Mouse (Mus musculus): Measurements from ENCODE around the gene Stfa3.
A peak's percentile ranks its signal among the peaks of the same experiment; 100 is the strongest.
"Not testable (repeated sequence)": the region's sequence is repeated elsewhere in the genome, so short reads cannot be mapped to it uniquely, and the experiment has no call there.

Stfa3 gene

DNA sequence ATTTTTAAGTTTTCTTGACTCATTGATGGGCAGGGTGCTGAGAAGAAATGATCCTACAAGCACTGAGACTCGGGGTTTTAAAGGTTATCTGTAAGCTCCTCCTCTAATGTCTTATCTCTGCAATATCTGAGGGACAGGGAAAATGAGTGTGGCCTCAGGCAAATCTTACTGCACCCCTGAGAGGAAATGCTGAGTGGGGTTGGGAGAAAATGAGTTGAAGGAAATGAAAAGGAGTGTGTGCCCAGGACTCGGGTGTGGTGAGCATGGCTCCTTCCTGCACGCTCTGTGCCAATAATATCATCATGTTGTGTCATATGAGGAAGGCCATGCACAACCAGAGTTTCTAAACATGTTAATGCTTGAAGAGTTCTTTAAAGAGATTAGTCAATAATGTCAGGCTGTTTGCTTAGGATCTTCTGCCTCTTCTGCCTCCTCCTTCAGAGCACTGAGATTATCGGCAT, at the start of gene Stfa3:
Stfa3 (minus strand) TSS at position 51 of the 461 bp plus-strand sequence.
- no peak for DNase-seq (ENCODE audit: low read depth, low spot score)

DNA sequence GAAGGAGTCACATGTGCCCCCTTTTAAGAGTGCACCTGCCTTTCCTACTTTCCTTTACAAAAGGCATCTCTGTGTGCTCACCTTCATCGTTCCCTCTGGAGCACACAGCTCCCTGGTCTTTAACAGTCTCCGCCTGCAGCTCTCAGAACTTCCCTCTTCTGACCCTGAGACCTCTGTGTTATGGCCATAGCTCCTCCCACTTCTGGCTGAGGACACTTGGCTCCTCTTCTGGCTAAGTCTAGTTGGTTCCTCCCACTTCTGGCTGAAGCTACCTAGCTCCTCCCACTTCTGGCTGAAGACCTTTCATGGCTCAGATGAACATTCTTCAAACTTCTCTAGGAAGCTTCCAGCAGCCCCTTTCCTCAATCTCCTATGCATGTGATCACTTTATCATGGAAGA, 47.1 kb upstream of the Stfa3 start:
- DNase-seq (ENCODE audit: low read depth, low spot score), result no peak

DNA sequence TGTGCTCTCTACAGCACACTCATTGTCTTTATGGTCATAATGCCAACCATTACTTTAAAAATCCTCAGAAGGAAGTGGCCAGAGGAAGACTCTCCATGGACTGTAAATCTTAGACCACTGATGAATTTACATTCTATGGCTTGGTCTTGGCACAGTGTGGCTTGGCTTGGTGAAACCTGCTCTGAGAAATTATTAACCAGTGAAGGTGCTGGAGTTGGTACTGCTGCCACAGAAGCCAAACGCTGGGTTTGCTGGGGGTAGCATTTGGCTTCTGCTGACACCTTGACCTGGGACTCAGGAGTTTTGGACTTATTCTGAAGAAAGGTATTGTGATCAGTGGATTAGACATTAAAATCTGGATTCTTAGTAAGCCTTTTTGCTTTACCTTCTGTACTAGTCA, 37.2 kb upstream of the Stfa3 start:
- no peak for DNase-seq (ENCODE audit: low read depth, low spot score)

DNA sequence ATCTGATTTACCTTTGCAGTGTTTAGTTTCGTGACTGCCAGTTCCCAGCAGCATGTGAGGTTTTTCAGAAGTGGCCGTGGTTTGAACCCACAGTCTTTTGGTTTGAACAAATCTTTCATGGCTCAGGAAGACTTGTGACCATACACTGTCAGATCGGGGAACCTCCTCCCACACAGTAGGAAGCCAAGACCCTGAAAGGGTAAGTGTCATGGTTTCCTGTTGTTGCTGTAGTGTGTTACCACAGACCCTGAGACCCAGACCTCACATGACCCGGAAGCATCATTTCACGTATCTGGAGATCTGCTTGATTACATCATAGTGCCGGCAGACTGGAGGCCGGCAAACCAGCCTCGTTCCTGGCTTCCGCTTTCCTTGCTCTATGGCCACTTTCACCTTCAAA, 21.7 kb upstream of the Stfa3 start:
- no peak for DNase-seq (ENCODE audit: low read depth, low spot score)

DNA sequence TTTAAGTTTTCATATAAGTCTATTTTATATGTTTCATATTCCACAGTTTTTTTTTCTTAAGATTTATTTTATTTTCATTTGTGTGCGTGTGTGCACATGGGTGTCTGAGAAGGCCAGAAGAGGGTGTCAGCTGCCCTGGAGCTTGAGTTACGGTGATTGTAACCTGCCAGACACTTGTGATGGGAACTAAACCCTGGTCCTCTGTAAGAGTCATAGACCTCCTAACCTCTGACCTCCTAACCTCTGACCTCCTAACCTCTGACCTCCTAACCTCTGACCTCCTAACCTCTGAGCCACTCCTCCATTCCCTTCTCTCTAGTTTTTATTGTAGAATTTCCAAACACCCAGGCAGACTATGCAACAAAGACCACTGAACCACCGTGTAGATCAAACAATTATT, 20.3 kb upstream of the Stfa3 start:
- no peak for DNase-seq (ENCODE audit: low read depth, low spot score)

DNA sequence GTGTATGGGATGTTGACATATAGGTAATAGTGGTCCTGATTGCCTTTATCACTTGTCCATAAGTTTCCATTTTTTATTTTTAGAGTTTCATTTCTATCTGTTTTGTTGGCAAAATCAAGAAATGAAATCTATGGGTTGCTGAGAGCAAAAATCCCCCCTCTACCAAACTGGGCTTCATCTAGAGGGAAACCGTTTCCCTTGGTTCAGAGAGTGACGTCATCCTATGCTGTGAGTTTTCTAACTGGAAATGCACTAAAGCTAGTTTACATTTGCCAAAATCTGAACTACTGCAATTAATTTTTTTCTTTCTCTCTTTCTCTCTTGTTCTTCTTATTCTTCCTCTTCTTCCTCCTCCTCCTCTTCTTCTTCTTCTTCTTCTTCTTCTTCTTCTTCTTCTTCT, 19.7 kb upstream of the Stfa3 start:
- no peak for DNase-seq (ENCODE audit: low read depth, low spot score)

DNA sequence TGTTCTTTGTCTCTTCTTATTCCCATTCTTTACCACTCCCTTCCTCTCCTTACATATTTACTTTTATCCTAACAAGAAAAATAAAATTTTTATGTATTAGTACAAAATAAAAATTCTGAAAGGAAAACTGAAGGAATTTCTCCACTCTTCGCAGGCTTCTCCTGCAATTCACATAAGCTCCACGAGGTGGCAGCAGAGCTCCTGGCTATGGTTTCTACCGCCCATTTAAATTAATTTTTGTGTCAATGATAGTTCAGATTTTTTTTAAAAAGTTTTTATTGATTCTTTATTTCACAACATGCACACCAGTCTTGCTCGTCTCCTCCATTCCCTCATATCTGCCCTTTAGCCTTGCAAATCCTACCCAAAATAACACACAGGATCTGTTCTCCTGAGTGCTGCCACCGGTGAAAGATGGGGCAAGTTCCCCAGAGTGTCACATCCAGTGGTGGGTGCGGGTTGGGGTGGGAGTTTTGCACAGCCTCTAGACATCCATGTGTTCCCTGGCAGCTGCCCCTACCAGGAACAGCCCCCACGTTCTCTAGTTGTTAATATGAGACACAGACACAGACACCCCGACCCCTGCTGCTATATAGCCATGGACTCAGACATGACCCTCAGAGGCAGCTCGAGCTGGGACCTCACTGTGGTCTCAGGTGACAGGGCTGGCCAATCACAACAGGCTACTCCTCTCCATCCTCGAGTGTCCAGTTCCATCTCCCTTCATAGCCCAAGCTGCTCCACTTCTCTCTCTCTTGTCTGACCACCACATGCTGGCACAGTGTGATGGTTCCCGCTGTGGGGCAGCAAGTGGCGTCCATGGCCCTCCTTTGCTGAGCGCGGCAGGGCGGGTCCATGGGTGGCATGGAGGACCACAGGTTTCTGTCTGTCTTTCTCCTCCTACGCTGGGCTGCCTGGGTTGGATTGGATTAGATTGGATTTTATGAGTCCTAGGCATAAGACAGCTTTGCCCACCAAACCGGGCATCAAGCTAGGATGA, 18.3 kb upstream of the Stfa3 start:
- peak; percentile 20 for DNase-seq (ENCODE audit: low read depth, low spot score)

DNA sequence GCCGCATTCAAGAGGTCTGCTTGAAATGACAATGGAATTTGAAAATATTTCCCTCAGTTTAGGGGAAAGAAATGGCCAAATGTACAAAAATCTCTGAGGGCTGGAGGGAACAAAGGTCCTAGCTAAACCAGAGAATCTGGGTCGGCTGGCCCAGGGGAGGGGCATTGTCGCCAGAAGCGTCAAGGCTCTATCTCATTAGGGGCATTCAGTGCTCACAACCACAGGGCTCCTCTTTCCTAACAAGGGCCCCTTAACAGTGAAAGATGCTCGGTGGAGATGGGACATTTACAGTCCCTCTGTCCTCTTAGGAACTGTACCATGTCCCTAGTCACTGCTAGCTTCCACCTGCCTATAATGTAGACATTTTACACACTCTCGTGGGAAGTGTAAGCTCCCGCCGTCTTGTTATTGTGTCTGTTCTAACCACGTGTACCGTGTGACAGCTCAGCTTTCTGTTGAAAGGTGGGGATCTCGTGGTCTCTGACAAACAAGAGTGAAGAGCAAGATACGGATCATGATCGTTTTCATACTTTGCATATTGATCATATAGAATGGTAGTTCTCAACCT, 16.0 kb upstream of the Stfa3 start:
- no peak for DNase-seq (ENCODE audit: low read depth, low spot score)

DNA sequence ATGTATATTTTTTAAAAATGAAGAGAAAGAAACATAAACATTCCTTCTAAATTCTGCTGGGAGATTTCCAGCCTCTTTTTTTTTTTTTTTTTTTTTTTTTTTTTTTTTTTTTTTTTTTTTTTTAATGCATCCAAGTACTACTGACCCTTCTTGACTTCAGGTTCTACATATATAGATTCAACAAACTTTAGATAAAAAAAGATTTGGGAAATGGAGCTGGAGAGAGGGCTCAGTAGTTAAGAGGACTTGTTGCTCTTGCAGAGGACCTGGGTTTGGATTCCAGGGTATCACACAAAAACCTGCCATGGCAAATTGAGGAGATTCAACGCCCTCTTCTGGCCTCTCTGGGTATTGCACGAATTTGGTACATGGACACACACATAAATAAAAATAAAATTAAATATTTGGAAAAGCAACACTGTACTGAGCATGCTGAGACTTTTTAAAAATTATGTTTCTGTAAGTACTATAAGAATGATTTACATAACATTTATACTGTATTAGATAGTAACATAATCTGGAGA, 14.8 kb upstream of the Stfa3 start:
- DNase-seq (ENCODE audit: low read depth, low spot score), result peak; percentile 26

DNA sequence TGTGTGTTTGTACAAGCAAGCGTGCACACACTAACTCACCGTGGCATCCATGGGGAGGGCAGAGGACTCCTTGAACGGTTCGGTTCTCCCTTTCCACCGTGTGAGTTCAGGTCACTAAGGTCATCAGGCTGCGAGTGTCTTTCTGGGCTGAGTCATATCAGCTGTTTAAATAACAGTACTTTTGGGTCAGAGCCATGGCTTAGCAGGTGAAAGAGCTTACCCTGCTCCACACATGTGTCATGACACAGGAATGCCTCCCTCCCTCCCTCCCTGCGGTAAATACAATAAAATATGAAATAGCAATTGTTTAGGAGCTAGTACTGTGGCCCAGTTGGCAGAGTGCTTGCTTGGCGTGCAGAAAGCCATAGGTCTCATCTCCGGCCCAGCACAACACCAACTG, 14.2 kb upstream of the Stfa3 start:
- DNase-seq (ENCODE audit: low read depth, low spot score), result no peak

DNA sequence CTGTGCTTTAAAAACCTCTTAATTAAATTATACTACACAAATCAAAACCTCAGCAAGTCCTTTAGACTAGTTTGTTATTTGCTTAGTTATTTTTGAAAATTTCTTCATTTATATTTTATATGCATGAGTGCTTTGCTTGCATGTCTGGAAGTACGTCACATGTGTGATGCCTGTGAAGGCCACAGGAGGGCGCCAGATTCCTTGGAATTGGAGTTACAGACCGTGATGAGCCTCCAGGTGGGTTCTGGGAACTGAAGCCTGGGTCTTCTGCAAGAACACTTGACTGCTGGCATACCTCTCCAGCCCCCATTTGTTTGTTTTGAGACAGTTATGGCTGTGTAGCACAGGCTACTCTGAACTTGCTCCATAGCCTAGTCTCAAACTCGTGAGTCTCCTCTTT, 13.7 kb upstream of the Stfa3 start:
- DNase-seq (ENCODE audit: low read depth, low spot score), result no peak

DNA sequence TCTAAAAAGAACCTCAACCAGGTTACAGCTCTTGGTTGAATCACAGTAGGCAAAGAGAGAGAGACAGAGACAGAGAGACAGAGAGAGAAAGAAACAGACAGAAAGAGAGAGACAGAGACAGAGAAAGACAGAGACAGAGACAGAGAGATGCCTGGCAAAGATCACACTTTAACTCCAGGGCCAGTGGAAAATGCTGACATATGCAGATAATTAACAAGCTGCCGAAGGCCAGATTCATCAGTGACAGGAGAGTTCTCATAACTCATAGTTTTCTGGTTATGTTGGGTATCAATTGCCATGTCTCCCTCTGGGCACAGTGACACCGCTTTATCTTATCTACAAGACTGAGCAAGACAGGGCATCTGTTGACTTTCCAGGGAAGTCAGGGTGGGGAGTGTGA, 12.7 kb upstream of the Stfa3 start:
- no peak for DNase-seq (ENCODE audit: low read depth, low spot score)

DNA sequence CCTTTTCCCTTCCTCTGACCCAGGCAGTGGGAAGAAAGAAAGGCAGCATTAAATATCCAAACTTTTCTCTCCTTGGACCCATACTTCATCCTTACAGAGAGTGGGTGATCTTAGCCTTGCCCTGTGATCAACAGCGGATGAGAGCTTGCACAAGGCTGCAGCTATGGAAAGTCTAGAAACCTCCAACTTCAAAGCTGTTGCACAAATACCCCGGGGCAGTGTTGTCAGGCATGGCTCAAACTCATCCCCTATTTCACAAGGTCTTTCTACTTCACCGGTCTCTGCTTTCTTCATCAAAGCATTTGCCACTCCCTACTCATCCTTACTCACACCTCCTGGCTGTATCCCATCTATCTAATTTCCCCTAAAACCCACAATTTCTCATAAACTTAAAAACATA, 10.2 kb upstream of the Stfa3 start:
- DNase-seq (ENCODE audit: low read depth, low spot score), result no peak

DNA sequence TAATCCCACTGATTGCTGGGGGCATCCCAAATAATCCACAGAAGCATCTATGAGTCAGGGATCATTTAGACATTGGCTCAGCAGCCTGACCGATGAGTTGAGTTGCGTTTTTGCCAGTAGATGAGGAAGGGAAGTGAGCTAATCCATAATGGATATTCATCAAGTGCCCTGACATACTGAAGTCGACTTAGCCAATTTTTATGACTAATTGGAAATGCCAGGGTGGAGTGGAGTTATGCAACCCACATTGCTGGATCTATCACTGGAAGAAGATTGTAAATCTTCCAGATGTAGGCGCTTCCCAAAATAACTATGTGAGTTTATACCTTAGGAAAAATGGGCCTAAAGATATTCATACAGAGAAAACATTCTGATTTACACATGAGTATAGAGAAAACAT, 8.9 kb upstream of the Stfa3 start:
- no peak for DNase-seq (ENCODE audit: low read depth, low spot score)

DNA sequence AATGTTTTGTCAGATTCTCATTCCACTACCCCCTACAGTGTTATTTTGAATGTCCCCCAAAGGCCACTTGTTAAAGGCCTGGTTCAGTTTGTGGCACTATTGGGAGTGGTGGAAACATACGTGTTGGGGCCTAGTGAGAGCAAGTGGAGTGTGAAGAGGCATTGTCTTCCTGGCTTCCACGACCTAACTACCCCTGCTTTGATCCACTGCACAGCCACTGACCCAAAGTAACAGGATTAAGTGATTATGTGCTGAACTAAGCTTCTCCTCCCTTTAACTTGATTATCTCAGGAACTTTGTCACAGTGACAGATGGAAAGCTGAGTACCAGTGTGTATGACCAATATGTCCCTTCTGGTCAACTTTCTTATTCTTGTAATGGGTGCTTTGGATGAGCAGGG, 5.2 kb upstream of the Stfa3 start:
- DNase-seq (ENCODE audit: low read depth, low spot score), result no peak

DNA sequence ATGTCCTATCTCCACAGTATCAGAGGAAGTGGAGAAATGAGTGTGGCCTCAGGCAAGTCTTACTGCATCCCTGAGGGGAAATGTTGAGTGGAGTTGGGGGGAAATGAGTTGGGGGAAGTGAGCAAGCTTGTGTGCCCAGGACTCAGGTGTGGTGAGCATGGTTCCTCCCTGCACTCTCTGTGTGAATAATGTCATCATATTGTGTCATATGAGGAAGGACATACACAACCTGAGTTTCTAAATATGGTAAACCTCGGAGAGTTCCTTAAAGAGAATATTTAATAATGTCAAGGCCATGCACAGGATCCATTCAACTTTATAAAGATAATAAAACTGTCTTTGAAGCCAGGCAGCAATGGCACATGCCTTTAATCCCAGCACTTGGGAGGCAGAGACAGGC, 34.2 kb downstream of the Stfa3 start:
- not testable (repeated sequence) for DNase-seq (ENCODE audit: low read depth, low spot score)

DNA sequence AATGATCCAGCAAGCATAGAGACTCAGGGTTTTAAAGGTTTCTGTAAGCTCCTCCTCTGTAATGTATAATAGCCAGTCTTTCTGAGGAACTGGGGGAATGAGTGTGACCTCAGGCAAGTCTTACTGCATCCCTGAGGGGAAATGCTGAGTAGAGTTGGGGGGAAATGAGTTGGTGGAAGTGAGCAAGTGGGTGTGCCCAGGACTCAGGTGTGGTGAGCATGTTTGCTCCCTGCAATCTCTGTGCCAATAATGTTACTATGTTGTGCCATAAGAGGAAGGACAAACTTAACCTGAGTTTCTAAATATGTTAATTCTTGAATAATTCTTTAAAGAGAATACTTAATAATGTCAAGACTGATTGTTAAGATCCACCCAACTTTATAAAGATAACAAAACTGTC, 46.8 kb downstream of the Stfa3 start, which contains the start of gene Stfa2:
Stfa2 (minus strand) TSS at position 101 of the 400 bp plus-strand sequence.
- DNase-seq (ENCODE audit: low read depth, low spot score), result no peak

Data from embryo, embryonic 11.5 days (tissue).